9 mouse cellular contexts compared by ENCODE assay signal in genomic region chrX:169883536-169884272, GRCm38 (mm10).
DNase-seq lines count a peak whose midpoint lies in the region; ATAC-seq and TF ChIP-seq lines count a peak whose summit lies in the region.
"Had no signal": no experiment of that assay in that cellular context is flagged by ENCODE, and none has a peak within 500 bp of the region (broad histone marks: within the 10 kb centered on the region; RNA-seq: fewer than 3 reads in every experiment).

No protein-coding gene starts in this region.

- CTCF ChIA-PET in Patski (lab: Charles Lee), result no interaction called here

- H3K9ac ChIP-seq in midbrain, embryonic 14.5 days (replicated peaks; ENCODE audit: low read length), result no peak overlapping the region

- POLR2A ChIA-PET in Patski (lab: Charles Lee), result no interaction called here

- in situ Hi-C loops in Patski (cut with MboI; ENCODE audit: low pct_unique_long_range_greater_than_20kb), result loop anchor here (5.0 to 10.0 kb wide), 3 partner anchors 81 to 559 kb away; partner anchors contain the start of genes Hccs and Mid1

- no peak for TF ChIP-seq POLR2A in thymus, adult 2 months (IDR thresholded peaks at IDR 0.05; ENCODE audit: control insufficient read depth, extremely low read depth, insufficient read depth, low read length, poor library complexity)

- H3K36me3 ChIP-seq in midbrain, embryonic 14.5 days (ENCODE audit: control insufficient read depth, insufficient read depth, low read length), result no peaks in the 10 kb centered on the region
- H3K36me3 ChIP-seq in thymus, adult 2 months (ENCODE audit: control insufficient read depth, insufficient read depth, low read length), result no peaks in the 10 kb centered on the region

- peak; percentile 8 to 51 for DNase-seq in cerebellum, postnatal 14 days
- no peak for DNase-seq in cerebellum, adult 11-12 months
- no peak for DNase-seq in left cerebral cortex, adult 2 months (ENCODE audit: extremely low spot score in 1 of 2, low spot score in 2 of 2)
- DNase-seq in left cerebral cortex, adult 18-20 months (ENCODE audit: low spot score in 2 of 2), result no peak
- no peak for DNase-seq in Patski (ENCODE audit: low read depth, low spot score)
- peak; percentile 70 for DNase-seq in midbrain, embryonic 14.5 days
- no peak for DNase-seq in yolk sac, embryonic 10.5 days (ENCODE audit: low spot score)
- no peak for DNase-seq in thymus, adult 2 months
- DNase-seq: lung, postnatal 14 days had no signal

- peak overlapping the region; percentile 64 for H3K4me2 ChIP-seq in midbrain, embryonic 14.5 days (ENCODE audit: low read length)

- peak; percentile 40 for TF ChIP-seq CTCF in left cerebral cortex, adult 2 months (IDR thresholded peaks at IDR 0.05)
- TF ChIP-seq CTCF in Patski (IDR thresholded peaks at IDR 0.05), result peak; percentile 71
- TF ChIP-seq CTCF in thymus, adult 2 months (IDR thresholded peaks at IDR 0.05; ENCODE audit: borderline replicate concordance, control insufficient read depth, extremely low read depth, insufficient read depth, low read length, poor library complexity), result no peak

- peaks cover 10% of the 10 kb centered on the region; the same call in 1 of the 2 replicates for H3K4me1 ChIP-seq in midbrain, embryonic 14.5 days (ENCODE audit: control insufficient read depth, insufficient read depth, low read length)
- H3K4me1 ChIP-seq in thymus, adult 2 months (replicated peaks; ENCODE audit: control insufficient read depth, insufficient read depth, low read length), result peaks cover 5% of the 10 kb centered on the region; the same call in 1 of the 2 replicates

- H3K9me3 ChIP-seq in midbrain, embryonic 14.5 days (ENCODE audit: control insufficient read depth, low read length), result no peaks in the 10 kb centered on the region

- H3K27me3 ChIP-seq in Patski, result no peaks in the 10 kb centered on the region
- no peaks in the 10 kb centered on the region; the same call in none of the 2 replicates for H3K27me3 ChIP-seq in midbrain, embryonic 14.5 days (ENCODE audit: control insufficient read depth, insufficient read depth, low read length)
- no peaks in the 10 kb centered on the region for H3K27me3 ChIP-seq in thymus, adult 2 months (ENCODE audit: control insufficient read depth, insufficient read depth, low read length)

- H3K27ac ChIP-seq in left cerebral cortex, adult 2 months, result no peak overlapping the region
- H3K27ac ChIP-seq in midbrain, embryonic 14.5 days (replicated peaks; ENCODE audit: low read depth, low read length), result no peak overlapping the region
- no peak overlapping the region for H3K27ac ChIP-seq in thymus, adult 2 months (ENCODE audit: control insufficient read depth, insufficient read depth, low read length)

- peak; percentile 42 for ATAC-seq in Patski
- no peak for ATAC-seq in midbrain, embryonic 14.5 days (ENCODE audit: low FRiP score, low TSS enrichment)

- no peak overlapping the region for H3K4me3 ChIP-seq in left cerebral cortex, adult 2 months
- H3K4me3 ChIP-seq in midbrain, embryonic 14.5 days (replicated peaks; ENCODE audit: low read depth, low read length), result 0 out of 2 replicates have a peak overlapping the region, but pooled peaks have one; percentile 4
- no peak overlapping the region for H3K4me3 ChIP-seq in thymus, adult 2 months (ENCODE audit: control insufficient read depth, insufficient read depth, low read length)

- intact Hi-C loops in left cerebral cortex, adult 2 months (cut with DNase I), result loop anchor here (5.0 kb wide), 2 partner anchors 56 to 86 kb away; no protein-coding TSS in a partner anchor

- 32% methylated on average over 8 of the region's 8 CpGs for WGBS in midbrain, embryonic 14.5 days
- 84% methylated on average over 8 of the region's 8 CpGs for WGBS in thymus, adult 2 months

Comparison
In these comparisons a context has a peak if more than half of its experiments do, and no peak if none do; other contexts are left out.
1. DNase-seq: peak in cerebellum, postnatal 14 days (2 of 2) and midbrain, embryonic 14.5 days (single experiment); none in cerebellum, adult 11-12 months (single experiment), left cerebral cortex, adult 2 months (0 of 2), left cerebral cortex, adult 18-20 months (0 of 2), Patski (single experiment), yolk sac, embryonic 10.5 days (single experiment) and thymus, adult 2 months (single experiment).